Mouse (Mus musculus) liver, embryonic 16.5 days (tissue): ENCODE data around the gene Sfmbt1. TPM values are rescaled to one million over a fixed set of nuclear protein-coding genes. Genes with fewer than 3 reads are reported as not detected.

ENCODE experiments used
- ATAC-seq: fragments of 200-750 bp; cut with Nextera tagmentation; 2 replicates; pipeline ENCODE4 v1.8.0; 2017; ENCODE audit warnings: low read depth, mild to moderate bottlenecking, moderate number of reproducible peaks, moderate library complexity
- H3K27ac ChIP-seq: fragments of 300-500 bp; sonication (generic); 2 replicates; pipeline ENCODE4 v1.5.1; 2014; ENCODE audit warnings: mild to moderate bottlenecking, low read length
- H3K27me3 ChIP-seq: fragments of 300-500 bp; sonication (generic); 2 replicates; pipeline ENCODE4 v1.6.1; 2014; ENCODE audit warnings: low read depth, low read length, mixed read lengths; ENCODE audit not compliant: control insufficient read depth, insufficient read depth
- H3K36me3 ChIP-seq: fragments of 300-500 bp; sonication (generic); 2 replicates; pipeline ENCODE4 v1.6.1; 2014; ENCODE audit warnings: mild to moderate bottlenecking; ENCODE audit not compliant: control insufficient read depth, insufficient read depth
- H3K4me1 ChIP-seq: fragments of 300-500 bp; sonication (generic); 2 replicates; pipeline ENCODE4 v1.6.1; 2014; ENCODE audit warnings: low read depth, low read length, mixed read lengths; ENCODE audit not compliant: control insufficient read depth
- H3K4me2 ChIP-seq: fragments of 300-500 bp; sonication (generic); 2 replicates; pipeline ENCODE4 v1.6.1; 2014; ENCODE audit warnings: low read depth, low read length, mixed read lengths
- H3K4me3 ChIP-seq: fragments of 300-500 bp; sonication (generic); 2 replicates; pipeline ENCODE4 v1.5.1; 2014; ENCODE audit warnings: low read depth, mild to moderate bottlenecking, low read length
- H3K9ac ChIP-seq: fragments of 300-500 bp; sonication (generic); 2 replicates; pipeline ENCODE4 v1.6.1; 2014; ENCODE audit warnings: low read depth, low read length
- H3K9me3 ChIP-seq: fragments of 300-500 bp; sonication (generic); replicated peaks from 2 replicates; pipeline ENCODE4 v1.6.1; 2016; ENCODE audit warnings: low read length; ENCODE audit not compliant: control insufficient read depth
- WGBS: fragments of 180-500 bp; shearing (Covaris S2); extraction: QIAGEN DNeasy Blood & Tissue Kit; methylation state at CpG from one replicate; pipeline ENCODE4 v1.1.7; 2014; ENCODE audit not compliant: insufficient replicate concordance; 5-methylcytosine and 5-hydroxymethylcytosine counted together
- polyA plus RNA-seq: library from polyadenylated mRNA; unstranded; fragments of >200 nt; fragmentation: Nextera tagmentation; extraction: Ambion mirVana; gene quantifications from 2 replicates; pipeline ENCODE4 v1.2.1, GENCODE M21; 2015

The Sfmbt1 gene
- polyA plus RNA-seq, 1 experiment from 2014 or later = 11.0 TPM

DNA sequence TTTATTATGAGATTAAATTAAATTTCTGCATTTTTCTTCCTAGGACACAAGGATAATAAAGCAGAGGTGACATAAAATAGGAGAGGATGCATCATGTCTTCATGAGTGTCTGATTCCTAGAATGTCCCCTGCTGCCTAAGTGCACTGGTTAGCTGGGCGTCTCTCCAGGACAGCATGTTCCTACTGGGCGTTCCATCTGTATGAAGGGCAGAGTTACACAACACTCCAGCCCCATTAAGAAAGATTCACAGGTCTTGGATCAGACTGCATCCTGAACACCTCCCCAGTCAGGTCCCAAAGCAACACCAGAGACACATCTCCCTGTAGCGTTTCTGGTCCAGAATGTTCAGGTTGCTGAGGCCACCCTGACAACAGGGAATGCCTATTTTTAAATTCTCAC lies 140.7 kb downstream of the Sfmbt1 start:
- ATAC-seq = no peak
- Histone ChIP-seq H3K4me3 (no peak overlapping the region), H3K9me3 (no peaks in the 10 kb centered on the region), H3K36me3 (no peaks in the 10 kb centered on the region), H3K9ac (no peak overlapping the region), H3K4me2 (no peak overlapping the region), H3K4me1 (no peaks in the 10 kb centered on the region; the same call in 1 of the 2 replicates), H3K27me3 (no peaks in the 10 kb centered on the region), H3K27ac (no peak overlapping the region)
- 72% methylated on average over 3 of the region's 3 CpGs for WGBS

DNA sequence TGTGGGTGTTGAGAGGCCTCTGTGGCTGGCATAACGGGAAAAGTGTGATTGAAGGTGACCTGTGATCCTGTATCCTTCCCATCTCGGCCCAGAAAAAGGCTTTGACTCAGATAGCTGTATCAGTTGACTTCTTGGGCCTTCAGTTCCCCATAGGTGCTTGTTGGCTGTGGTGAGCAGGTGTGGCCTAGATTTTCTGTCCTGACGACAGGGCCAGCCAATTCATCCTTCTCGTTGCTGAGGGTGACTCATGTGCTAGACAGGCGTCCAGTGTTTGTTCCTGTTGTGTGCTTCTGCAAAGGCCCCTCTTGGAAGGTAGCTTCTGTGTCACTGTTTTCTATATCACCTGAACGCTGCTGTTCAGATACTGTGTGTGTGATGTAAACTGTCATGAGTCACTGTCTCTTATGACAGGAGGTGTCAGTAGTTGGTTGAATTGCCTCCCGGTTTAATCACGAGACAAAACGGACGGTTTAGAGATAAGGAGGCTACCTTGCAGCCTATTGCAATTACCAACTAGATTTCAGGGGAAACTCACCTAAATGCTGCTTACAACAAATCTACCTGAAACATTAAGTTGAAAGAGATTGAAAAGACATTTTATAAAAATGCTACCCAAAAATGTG lies 142.3 kb downstream of the Sfmbt1 start:
- no peak overlapping the region for H3K4me3 ChIP-seq
- no peak overlapping the region for H3K9ac ChIP-seq
- H3K27ac ChIP-seq = no peak overlapping the region
- ATAC-seq = no peak
- no peaks in the 10 kb centered on the region for H3K36me3 ChIP-seq
- WGBS = 49% methylated on average over 10 of the region's 10 CpGs
- no peaks in the 10 kb centered on the region for H3K9me3 ChIP-seq
- H3K4me1 ChIP-seq = no peaks in the 10 kb centered on the region; the same call in 1 of the 2 replicates
- no peaks in the 10 kb centered on the region for H3K27me3 ChIP-seq
- H3K4me2 ChIP-seq = no peak overlapping the region

DNA sequence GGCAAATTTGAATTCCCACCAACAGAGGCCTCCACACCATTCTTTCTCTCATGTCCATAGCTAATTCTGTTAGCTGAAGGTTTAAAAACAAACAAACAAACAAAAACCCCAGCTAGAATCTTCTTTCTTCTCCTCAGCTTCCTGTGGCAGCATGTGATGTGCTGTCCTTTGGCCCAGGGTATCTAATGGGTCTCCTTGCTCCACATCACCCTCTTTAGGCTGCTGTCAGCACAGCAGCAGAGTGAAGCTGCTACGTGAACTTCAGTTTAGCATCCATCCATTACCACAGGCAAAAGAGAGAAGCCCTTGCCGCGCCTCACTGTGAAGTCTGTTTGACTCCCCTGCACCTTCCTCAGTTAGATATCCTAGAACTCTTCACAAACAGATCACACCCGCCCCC lies 143.3 kb downstream of the Sfmbt1 start:
- Histone ChIP-seq H3K4me3 (no peak overlapping the region), H3K9ac (no peak overlapping the region), H3K4me1 (no peaks in the 10 kb centered on the region; the same call in 1 of the 2 replicates), H3K36me3 (no peaks in the 10 kb centered on the region), H3K9me3 (no peaks in the 10 kb centered on the region), H3K27me3 (no peaks in the 10 kb centered on the region), H3K27ac (no peak overlapping the region), H3K4me2 (no peak overlapping the region)
- WGBS = 68% methylated on average over 4 of the region's 4 CpGs
- no peak for ATAC-seq

DNA sequence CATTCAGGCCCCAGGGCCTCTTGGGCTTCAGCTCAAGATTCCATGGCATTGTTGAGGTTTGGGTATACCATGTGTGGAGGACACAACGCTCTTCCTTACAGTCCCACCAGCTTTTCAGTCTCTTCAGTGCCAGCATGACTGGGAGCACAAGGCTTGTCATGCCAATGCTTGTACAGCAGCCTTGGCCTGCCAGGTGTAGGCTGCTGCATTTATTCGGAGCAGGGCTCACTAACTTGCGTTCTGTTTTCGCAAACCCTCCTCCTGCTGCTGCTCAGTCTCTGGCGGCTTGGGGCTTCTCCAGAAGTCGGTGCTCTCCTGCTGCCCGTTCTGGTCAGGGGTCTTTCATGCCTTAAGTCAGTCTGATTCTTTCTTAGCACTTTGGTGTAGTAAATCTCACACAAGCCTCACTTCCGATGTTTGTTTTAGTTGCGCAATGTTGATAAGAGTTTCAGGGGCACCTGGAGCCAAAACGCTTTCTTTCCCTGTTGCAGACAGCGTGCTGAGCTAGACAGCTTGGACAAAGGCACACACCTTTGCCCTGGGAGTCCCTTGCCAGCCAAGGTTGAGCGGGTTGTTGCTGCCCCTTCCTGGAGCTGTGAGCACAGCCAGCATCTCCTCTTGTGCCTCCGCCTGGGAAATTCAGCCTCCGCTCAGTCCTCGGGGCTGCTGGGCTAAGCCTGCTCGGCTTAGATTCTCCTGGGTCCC lies 146.9 kb downstream of the Sfmbt1 start:
- WGBS = 63% methylated on average over 16 of the region's 16 CpGs
- Histone ChIP-seq H3K4me1 (no peaks in the 10 kb centered on the region; the same call in 1 of the 2 replicates), H3K9me3 (no peaks in the 10 kb centered on the region), H3K4me3 (no peak overlapping the region), H3K9ac (no peak overlapping the region), H3K27ac (peak overlapping the region; percentile 66), H3K36me3 (no peaks in the 10 kb centered on the region), H3K4me2 (no peak overlapping the region; the same call in 1 of the 2 replicates), H3K27me3 (no peaks in the 10 kb centered on the region)
- peak; percentile 76 for ATAC-seq

DNA sequence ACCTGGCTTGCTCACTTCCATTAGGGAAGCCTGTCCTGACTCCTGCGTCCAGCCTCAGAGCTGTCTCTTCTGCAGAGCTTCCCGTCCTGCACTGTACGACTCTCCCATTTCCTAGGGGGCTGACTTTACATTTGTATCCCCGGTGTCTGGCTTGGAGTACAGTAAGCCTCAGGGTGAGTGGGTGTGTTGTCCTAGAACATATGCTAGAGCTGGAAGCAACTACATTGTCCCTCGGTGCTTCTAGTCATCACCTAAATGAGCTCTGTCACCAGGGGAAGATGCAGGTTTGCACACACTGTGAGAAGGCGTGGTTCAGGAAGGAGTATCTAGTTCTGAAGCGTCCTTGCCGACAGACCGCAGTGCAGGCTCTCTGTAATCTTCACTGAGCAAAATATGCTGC lies 147.7 kb downstream of the Sfmbt1 start:
- Histone ChIP-seq H3K36me3 (no peaks in the 10 kb centered on the region), H3K4me1 (no peaks in the 10 kb centered on the region; the same call in 1 of the 2 replicates), H3K27ac (peak overlapping the region; percentile 66), H3K4me3 (no peak overlapping the region), H3K9ac (no peak overlapping the region), H3K27me3 (no peaks in the 10 kb centered on the region), H3K4me2 (no peak overlapping the region), H3K9me3 (no peaks in the 10 kb centered on the region)
- no peak for ATAC-seq
- WGBS = 73% methylated on average over 9 of the region's 9 CpGs

DNA sequence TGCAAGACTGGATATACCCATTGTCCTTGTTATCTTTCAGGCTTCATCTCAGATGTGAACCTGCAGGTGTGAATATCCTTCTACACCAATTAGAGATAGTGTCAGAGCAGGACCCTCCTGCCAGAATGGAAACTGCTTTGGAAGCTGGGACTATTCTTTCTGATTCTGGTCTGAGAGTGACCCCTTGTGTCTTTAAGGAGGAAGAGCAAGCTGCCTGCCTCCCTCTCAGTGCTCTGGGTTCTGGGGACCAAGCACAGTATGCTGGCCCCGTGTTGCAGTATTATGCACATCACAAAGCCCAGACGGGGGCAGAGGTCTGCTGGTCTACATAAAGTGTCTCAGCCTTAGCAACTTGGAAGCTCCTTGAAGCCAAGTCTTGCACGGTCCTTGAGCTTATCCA lies 150.7 kb downstream of the Sfmbt1 start:
- no peak for ATAC-seq
- H3K4me2 ChIP-seq = no peak overlapping the region
- H3K4me3 ChIP-seq = no peak overlapping the region
- no peaks in the 10 kb centered on the region for H3K9me3 ChIP-seq
- WGBS = 67% methylated on average over 3 of the region's 3 CpGs
- H3K4me1 ChIP-seq = peaks cover 9% of the 10 kb centered on the region
- H3K9ac ChIP-seq = no peak overlapping the region
- no peaks in the 10 kb centered on the region for H3K36me3 ChIP-seq
- H3K27me3 ChIP-seq = no peaks in the 10 kb centered on the region
- no peak overlapping the region for H3K27ac ChIP-seq

DNA sequence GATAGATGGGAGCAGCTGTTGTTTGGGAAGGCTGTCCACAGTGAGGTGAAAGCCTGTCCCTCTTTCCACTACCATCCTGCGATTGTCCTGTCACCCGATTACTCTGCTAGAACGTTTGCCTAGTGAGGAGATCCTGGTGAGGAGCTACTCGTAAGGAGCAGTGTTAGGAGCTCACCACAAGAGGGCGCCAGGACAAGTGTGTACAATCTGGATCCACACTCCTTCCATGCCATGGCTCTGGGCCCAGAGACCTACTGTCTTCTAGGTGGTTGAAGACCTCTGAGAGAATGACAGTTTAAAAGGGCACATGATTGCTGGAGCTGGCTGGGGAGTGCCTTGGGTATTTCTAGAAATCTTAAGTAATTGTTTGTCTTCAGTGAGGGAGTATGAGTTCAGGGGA lies 152.4 kb downstream of the Sfmbt1 start:
- ATAC-seq = peak; percentile 33; the same call in 1 of the 2 replicates
- H3K9ac ChIP-seq = no peak overlapping the region
- no peaks in the 10 kb centered on the region for H3K36me3 ChIP-seq
- no peak overlapping the region for H3K27ac ChIP-seq
- H3K4me1 ChIP-seq = peaks cover 9% of the 10 kb centered on the region
- H3K27me3 ChIP-seq = no peaks in the 10 kb centered on the region
- H3K9me3 ChIP-seq = no peaks in the 10 kb centered on the region
- no peak overlapping the region for H3K4me3 ChIP-seq
- 25% methylated on average over 5 of the region's 5 CpGs for WGBS
- no peak overlapping the region for H3K4me2 ChIP-seq

DNA sequence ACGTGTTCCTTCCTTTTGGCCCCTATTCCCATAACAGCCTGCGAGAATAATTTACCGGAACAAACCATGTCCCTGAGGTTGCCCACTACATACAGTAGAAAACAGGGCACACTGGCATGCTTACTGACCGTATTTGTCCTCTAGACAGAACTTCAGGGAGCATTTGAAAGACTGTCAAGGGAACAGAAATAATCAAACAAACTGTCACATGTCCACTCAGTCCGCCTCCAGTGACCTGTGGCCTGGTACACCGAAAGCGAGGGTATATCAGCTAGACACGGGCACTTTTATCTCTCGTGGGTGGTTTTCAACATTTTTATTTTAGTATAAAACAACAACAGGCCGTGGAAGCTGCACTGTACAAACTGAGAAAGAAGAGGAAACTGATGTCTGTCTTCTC lies 154.2 kb downstream of the Sfmbt1 start:
- Histone ChIP-seq H3K4me3 (no peak overlapping the region), H3K9ac (no peak overlapping the region), H3K9me3 (no peaks in the 10 kb centered on the region), H3K27ac (peak overlapping the region; percentile 75), H3K4me1 (peaks cover 11% of the 10 kb centered on the region), H3K4me2 (no peak overlapping the region), H3K27me3 (no peaks in the 10 kb centered on the region), H3K36me3 (peaks cover 2% of the 10 kb centered on the region; the same call in 1 of the 2 replicates)
- 53% methylated on average over 10 of the region's 10 CpGs for WGBS
- ATAC-seq = peak; percentile 61

DNA sequence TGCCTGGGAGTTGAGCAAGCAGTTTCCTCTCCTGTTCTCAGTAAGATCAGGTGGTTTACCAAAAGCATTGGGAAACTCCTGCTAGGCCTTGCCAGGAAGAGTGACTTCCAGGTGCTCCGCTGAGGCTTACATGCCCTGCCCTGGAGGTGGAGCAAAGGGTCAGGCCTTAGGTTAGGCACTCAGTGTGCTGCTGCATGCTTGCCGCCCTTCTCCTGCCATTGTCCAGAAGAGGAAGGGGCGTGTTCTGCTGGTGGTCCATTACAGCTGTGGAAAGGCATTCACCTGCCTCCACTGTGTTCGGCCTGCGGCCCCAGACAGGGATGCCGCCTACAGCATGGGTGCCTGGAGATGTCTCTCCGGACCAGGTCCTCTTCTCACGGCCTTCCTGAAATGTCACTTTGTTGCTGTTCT lies 154.7 kb downstream of the Sfmbt1 start:
- peaks cover 2% of the 10 kb centered on the region; the same call in 1 of the 2 replicates for H3K36me3 ChIP-seq
- H3K4me3 ChIP-seq = no peak overlapping the region
- H3K27ac ChIP-seq = peak overlapping the region; percentile 75
- no peaks in the 10 kb centered on the region for H3K27me3 ChIP-seq
- ATAC-seq = peak; percentile 68
- 75% methylated on average over 8 of the region's 8 CpGs for WGBS
- H3K9me3 ChIP-seq = no peaks in the 10 kb centered on the region
- H3K4me2 ChIP-seq = no peak overlapping the region
- peaks cover 17% of the 10 kb centered on the region for H3K4me1 ChIP-seq
- H3K9ac ChIP-seq = no peak overlapping the region
